Mouse (Mus musculus): ENCODE results near the gene Drd4.

DNA sequence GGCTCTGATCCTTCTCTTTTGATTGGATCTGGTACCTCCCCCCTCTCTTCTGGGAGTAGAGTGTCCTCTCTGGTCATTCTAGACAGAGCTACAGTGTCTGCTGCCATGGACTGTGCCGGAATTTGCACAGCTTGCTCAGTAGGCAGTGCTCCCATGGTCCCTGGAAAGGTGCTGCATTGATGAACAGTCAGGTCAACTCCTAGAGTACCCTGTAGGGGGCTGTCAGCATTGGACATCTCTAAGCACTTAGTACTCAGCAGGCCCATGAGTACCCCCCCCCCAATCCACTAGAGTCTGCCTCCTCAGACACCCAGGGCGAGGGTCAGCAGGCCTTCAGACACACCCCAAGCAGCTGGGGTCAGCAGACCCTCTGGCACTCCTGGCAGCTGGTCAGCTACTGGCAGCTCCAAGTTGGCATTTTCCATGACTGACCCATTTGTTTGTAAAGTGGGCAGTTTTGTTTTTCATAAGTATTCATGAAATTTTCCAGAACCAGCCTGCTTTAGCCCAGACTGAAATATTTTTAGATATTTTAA lies 43.3 kb downstream of the Drd4 start:
- TF ChIP-seq GATA1 (IDR thresholded peaks at IDR 0.05; ENCODE audit: borderline replicate concordance, low read length) (no peak), FLI1 (IDR thresholded peaks at IDR 0.05; ENCODE audit: low read length) (no peak)
